8 mouse cellular contexts compared by ENCODE assay signal in the genomic region with DNA sequence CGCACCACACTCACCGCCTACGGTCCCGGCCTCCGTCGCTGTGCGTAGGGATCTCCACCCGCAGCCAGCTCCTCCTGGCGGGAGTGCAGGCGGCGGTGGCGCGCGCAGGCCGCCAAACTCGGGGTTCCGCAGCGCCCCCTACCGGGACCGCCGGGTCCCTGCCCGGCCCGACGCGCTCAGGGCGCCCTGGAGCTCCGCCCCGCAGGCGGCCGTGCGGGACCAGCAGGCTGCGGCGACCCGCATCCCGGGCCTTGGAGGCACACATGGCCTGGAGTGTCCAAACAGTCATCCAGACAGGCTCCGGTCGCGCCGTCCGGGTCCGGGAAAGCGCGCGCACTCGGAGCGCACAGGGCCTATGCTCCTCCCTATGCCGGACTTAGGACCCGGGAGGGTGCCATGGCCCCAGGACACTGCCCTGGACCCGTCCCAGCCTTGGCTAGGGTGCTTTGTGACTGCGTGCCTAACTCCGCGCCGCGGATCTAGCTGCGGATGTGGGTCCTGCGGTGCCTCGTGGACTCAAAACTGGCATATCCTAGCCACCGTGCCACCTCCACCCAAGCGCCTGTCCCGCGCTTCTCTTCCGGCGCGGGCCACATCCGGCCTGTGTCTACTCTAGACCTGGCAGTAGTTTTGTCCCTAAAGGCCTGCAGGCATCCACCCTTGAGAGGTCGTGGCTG. TPM values are rescaled to one million over a fixed set of nuclear protein-coding genes. Genes with fewer than 3 reads are reported as not detected.
DNase-seq lines count a peak whose midpoint lies in the region; ATAC-seq lines count a peak whose summit lies in the region.

No protein-coding gene starts in this region.

- peak overlapping the region; percentile 80 for H3K9ac ChIP-seq in hindbrain, embryonic 12.5 days

- under 1% methylated on average over 66 of the region's 66 CpGs for WGBS in hindbrain, embryonic 12.5 days

- peaks cover 71% of the 10 kb centered on the region for H3K4me1 ChIP-seq in hindbrain, embryonic 12.5 days

- H3K4me2 ChIP-seq in hindbrain, embryonic 12.5 days (replicated peaks): peak overlapping the region; percentile 91

- H3K27ac ChIP-seq in hindbrain, embryonic 12.5 days: peak overlapping the region; percentile 70

- H3K36me3 ChIP-seq in hindbrain, embryonic 12.5 days: no peaks in the 10 kb centered on the region

- no peaks in the 10 kb centered on the region for H3K9me3 ChIP-seq in hindbrain, embryonic 12.5 days (replicated peaks)

- H3K27me3 ChIP-seq in hindbrain, embryonic 12.5 days: 0 out of 2 replicates have a peak, but pooled peaks cover 4% of the 10 kb centered on the region

- DNase-seq in Muller cell, postnatal 12 days (ENCODE audit: inconsistent ontology term): peak; percentile 88
- DNase-seq in cerebellum, adult 9-10 months: peak; percentile 88
- peak; percentile 57 to 81 for DNase-seq in frontal cortex, postnatal 10 days (ENCODE audit: low spot score in 2 of 2)
- peak; percentile 82 to 84 for DNase-seq in layer of hippocampus, postnatal 36 days
- peak; percentile 65 for DNase-seq in lung, postnatal 25 days (ENCODE audit: low spot score)
- DNase-seq in retina, adult 2 months (ENCODE audit: low read depth, low spot score): peak; percentile 33
- DNase-seq in thymus, postnatal 36 days: peak; percentile 83 to 86

- H3K4me3 ChIP-seq in hindbrain, embryonic 12.5 days: peak overlapping the region; percentile 54

- ATAC-seq in hindbrain, embryonic 12.5 days (ENCODE audit: low FRiP score): peak; percentile 80

RNA-seq across cellular contexts. Expression of a gene that starts 3.0 kb away (rescaled TPM):
- 56.9 and 59.9 TPM in 2 replicates for polyA plus RNA-seq in hindbrain, embryonic 12.5 days (2016; fragmentation: Nextera tagmentation; extraction: Ambion mirVana)
- total RNA-seq in layer of hippocampus, postnatal 36 days (2021): 10 to 100 TPM; 19.7 to 20.3 TPM

Comparison
In these comparisons a context has a peak if more than half of its experiments do, and no peak if none do; other contexts are left out.
1. Peak in every context shown above with its lines: DNase-seq, ATAC-seq, H3K4me3 ChIP-seq and H3K27ac ChIP-seq.
2. DNase-seq: peak in every context shown above with its lines; median percentile 88 in Muller cell, postnatal 12 days; 88 in cerebellum, adult 9-10 months; 84 in thymus, postnatal 36 days; 83 in layer of hippocampus, postnatal 36 days; 69 in frontal cortex, postnatal 10 days; 65 in lung, postnatal 25 days; 33 in retina, adult 2 months.